Mouse (Mus musculus): Measurements from ENCODE around the gene Catsper1.

- TF ChIP-seq CTCF (IDR thresholded peaks at IDR 0.05; ENCODE audit: low read depth) = no peak
- TF ChIP-seq EP300 (IDR thresholded peaks at IDR 0.05; ENCODE audit: low read depth) = no peak
Measured at GRCm38 (mm10) chr19:5367053-5367359, 31.5 kb downstream of the Catsper1 start, which contains the start of gene Banf1.
